Mouse (Mus musculus): Measurements from ENCODE around the gene Ptpdc1. TPM values are rescaled to one million over a fixed set of nuclear protein-coding genes. Genes with fewer than 3 reads are reported as not detected.

Ptpdc1 gene
- total RNA-seq, 4 experiments from 2014 or later, result 2.6 to 3.4 (median 3.0) TPM

DNA sequence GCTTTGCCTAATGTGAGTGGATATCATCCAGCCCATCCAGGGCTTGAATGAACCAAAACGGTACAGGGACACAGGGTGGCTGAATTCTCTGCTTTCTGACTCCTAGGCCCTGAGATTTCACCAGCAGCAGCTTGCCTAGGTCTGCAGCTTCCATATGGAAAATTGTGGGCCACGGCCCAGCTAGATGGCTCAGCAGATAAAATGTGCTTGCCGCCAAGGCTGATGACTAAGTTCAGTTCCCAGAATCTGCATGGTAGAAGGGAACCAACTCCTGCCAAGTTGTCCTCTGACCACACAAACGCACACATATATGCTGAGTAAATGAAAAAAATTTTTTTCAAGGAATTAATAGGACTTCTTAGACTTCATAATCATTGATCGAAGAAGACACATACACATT is 77.2 kb downstream of the Ptpdc1 start:
- DNase-seq (ENCODE audit: low spot score in 2 of 2), result no peak

DNA sequence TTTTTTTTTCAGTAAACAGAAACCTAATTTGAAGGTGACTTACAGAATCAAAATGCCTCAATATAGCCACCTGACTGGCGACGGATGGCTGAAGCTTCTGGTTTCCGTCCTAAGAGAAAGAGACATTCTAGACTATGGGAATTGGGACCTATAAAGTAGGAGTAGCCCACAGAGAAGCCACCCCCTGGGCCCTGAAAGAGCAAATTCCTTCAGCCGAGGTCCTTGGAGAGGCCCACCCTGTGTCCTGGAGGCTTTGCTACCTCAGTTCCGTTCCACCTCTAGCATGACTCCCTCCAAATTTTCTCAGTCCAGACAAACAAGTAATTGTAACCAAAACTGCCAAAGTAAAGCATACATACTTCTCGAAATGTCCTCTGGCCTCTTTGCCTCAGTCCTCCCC is 77.8 kb downstream of the Ptpdc1 start:
- DNase-seq (ENCODE audit: low spot score in 2 of 2), result no peak

DNA sequence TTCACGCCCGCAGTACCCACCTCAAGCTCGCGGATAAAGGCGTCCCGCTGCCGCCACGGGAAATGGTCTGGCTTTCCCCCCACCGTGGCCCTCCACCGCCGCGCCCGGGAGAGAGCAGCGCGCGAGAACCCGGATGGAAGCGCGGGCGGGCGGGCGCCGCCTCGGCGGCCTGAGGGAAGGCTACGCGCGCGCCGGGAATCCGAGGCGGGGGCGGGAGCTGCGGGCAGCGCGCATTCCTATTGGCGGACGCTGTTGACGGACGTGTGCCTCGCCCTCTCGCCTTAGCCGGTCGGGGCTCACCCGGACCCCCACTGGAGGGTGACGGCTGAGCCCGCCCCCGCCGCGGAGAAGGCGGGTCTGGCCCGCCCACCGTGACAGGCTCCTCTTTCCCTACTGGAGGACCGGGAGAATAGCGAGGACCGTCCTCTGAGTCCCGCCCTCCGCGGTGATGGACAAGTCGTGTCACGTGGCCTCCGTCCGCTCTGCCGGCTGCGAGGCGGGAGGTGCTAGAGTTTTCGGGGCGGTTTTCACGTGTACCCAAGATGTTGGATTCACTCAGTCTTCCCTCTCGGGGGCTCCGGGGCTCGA is 79.0 kb downstream of the Ptpdc1 start:
- peak; percentile 100 for DNase-seq (ENCODE audit: low spot score in 2 of 2)

DNA sequence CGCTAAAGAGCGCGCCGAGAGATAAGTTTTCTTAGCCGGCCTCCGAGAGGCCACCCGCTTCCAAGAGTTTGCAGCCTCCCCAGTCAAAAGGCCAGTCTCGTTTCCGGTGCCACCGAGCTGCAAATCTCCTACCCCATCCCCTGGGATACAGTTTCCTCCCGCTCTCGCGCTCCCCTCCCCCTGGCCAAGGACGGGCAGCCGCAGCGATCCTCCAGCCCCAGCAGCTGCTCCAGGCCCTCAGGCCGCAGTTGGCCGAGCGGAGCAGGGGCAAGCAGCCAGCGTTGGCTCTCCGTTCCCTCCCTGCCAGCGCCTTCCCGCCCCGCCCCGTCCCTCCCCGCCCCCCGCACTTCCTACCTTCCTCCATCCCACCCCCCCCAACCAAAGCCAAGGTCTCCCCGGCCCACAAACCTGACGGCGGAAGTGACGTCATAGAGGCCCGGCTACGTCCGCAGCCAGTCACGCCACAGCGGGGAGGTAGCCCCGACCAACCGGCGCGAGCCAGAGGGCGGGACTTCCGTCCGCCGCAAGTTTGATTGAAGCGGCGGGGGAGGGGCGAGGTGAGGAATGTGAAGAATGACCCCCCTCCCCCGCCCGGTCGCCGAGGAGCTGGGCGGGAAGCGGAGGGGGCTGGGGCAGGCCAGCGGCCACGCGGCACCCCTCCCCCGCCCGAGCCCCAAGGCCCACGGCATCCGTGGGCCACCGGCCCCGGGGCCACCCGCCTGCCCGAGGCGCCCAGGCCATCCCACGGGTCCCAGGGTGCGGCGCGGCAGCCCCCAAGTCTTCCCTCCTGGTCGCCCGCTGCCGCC is 79.8 kb downstream of the Ptpdc1 start:
- DNase-seq (ENCODE audit: low spot score in 2 of 2), result peak; percentile 94 to 97

DNA sequence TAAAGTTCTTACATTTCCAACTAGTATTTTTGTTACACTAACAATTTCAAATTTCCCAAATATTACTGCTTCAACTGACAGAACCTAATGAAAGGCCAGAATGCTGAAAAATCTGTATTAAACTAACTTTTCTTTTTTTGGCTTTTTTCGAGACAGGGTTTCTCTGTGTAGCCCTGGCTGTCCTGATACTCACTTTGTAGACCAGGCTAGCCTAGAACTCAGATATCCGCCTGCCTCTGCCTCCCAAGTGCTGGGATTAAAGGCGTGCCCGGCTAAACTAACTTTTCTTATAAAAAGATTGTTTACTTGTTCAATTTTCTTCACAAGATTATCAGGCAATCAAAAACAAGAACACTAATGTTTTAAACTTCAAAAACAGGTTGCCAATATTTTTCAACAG is 80.6 kb downstream of the Ptpdc1 start:
- no peak for DNase-seq (ENCODE audit: low spot score in 2 of 2)

DNA sequence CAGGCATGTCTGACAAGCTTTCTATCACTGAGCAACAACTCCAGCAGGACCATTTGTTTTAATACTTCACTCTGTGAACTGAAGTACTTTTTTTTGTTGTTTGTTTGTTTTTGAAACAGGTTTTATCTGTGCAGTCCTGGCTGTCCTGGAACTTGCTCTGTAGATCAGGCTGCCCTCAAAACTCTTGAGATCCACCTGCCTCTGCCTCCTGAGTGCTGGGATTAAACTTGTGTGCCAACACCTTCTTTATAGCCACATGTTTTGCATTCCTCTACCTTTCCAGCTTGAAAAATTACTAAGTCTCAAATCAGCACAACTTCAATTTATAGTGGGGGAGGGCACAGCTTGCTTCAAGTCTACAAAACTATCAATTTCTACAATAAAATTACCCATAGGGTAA is 81.1 kb downstream of the Ptpdc1 start:
- DNase-seq (ENCODE audit: low spot score in 2 of 2), result no peak

DNA sequence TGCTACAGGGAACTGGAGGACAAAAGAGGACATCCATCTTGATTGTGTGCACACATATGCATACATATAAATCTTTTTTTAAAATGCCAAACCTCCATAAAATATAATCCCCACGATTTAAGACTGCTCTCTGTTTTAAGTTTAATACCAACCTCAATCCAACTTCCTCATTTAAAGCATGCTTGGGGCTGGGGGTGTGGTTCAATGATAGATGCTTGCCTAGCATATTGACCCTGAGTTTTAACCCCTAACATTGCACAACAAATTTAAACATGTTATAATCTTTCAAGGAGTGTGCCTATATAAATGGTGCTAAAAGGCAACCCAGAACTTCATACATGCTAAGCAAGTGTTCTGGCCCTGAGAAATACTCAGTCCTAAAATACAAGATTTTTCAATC is 85.0 kb downstream of the Ptpdc1 start:
- DNase-seq (ENCODE audit: low spot score in 2 of 2), result no peak

DNA sequence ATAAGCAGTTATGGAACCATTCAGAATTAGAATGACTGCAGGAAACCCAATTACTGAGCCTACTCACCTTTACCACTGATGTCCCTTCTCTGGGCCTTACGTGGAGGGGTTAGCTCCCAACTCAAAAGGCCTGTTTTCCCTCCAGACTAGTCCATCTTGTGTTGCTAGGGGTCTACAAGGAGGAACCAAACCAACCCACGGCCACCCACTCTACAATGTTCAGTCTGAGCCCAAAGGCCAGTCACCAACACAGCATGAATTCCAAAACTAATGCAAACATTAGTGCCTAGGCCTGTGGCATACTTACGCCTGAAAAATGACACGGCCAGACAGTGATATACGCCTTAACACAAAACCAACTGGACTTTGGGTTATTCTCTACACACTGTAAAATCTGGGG is 92.0 kb downstream of the Ptpdc1 start:
- no peak for DNase-seq (ENCODE audit: low spot score in 2 of 2)

DNA sequence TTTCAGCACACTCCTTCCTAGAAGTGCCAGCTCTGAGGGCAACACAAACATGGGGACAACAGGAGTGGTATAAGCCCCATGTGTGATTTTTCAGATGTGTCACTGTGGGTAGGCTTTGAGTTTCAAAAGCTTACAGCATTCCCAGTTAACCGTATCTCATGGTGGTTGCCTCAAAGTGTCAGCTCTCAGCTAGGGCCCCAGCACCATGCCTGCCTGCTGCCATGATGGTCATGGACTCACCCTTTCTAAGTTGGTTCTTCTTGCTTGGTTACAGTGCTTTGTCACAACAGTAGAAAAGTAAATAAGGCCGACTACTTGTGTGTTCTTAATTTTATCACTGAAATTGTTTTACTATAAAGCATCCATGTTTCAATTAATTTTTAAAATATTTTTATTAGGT is 94.0 kb downstream of the Ptpdc1 start:
- no peak for DNase-seq (ENCODE audit: low spot score in 2 of 2)

DNA sequence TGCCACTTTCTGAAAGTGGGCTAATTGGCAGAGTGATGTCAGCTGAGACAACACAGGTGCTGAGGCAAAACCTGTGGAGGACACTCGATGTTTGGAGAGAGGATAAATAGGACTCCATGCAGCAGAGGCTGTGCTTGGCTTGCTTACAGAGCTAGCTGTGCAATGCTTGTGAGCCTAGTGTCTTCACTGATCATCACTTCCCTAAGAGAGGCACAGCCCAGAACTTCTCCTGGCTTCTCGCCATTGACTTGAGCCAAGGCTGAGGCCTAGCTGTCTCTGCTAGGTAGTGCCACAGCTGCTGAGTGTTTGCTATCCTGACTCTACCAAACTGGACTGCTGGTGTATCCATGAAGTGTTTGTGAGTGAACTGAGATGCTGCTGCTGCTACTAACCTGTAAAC is 94.8 kb downstream of the Ptpdc1 start:
- peak; percentile 55 to 57 for DNase-seq (ENCODE audit: low spot score in 2 of 2)

DNA sequence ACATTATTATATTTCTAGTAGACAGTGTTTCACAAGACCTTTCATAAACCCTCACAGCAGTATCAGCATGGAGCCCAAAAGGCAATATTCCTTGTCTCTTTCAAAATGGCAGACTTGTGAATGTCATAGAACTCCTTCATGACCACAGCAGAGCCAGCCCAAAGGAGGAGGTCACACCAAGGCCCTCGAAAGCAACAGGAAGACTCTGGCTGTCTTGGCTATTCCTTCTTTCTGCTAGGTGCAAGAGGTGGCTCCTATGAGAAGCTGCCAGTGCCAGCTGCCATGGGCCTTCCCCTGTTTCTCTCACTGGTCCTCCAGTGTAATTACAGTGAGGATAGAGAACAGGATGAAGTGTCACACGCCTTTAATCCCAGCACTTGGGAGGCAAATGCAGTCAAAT is 96.4 kb downstream of the Ptpdc1 start:
- DNase-seq (ENCODE audit: low spot score in 2 of 2), result no peak

DNA sequence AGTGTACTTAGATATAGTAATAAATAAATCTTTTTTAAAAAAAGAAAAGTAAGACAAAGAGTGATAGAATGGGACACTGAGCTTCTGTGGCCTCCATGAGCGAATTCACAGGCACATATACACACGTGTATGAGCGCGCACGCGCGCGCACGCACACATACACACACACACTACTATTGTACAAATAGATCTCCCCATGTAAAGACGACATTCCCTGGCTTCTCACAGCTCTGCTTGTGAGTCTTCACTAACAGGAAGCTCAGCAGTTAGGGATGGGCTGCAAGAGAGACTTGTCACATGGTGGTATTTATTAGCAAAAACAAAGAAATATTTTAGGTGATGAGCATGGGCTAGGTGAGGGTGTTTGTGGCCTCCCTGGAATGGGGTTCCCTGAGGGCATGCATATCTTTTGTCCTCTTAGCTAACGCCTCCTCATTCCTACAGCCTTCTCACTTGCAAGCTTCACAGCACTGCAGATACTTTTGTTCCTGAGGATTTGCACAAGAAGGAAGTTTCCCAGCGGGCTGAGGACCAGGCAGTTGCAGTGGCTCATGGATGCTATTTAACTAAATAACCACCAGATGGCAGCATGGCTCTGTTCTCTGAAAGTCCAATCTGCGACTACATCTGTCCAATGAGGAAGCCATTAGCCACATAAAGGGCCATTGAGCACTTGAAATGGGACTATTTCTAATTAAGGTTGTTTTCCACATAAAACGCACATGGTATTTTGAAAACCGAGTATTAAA is 97.2 kb downstream of the Ptpdc1 start:
- DNase-seq (ENCODE audit: low spot score in 2 of 2), result peak; percentile 21 to 30

Small RNA genes lying within 50 kb of the gene (microRNA-seq; reads per million reads assigned to microRNA genes)
- not detected for gene Gm24111
- 312 reads per million, percentile 68 among the genes with 10 or more reads in this experiment for gene Mirlet7a-1
- gene Mirlet7d, result 80,916 reads per million, percentile 99 among the genes with 10 or more reads in this experiment
- not detected for gene Mirlet7f-1

Other genes starting within 250 kb of the Ptpdc1 start
- 1 to 10 TPM; 3.0 to 3.9 (median 3.7) TPM for gene Zfp169, start 112.2 kb downstream of the Ptpdc1 start, total RNA-seq (2022)
- gene A830005F24Rik, start 112.1 kb downstream of the Ptpdc1 start, total RNA-seq (2022), result under 1 TPM in 1 of 4 experiments, not detected in 3; 0.44 TPM
- gene Barx1, start 37.3 kb upstream of the Ptpdc1 start, total RNA-seq (2022), result not detected
- gene Phf2, start 245.5 kb upstream of the Ptpdc1 start, total RNA-seq (2022), result 10 to 100 TPM; 32.5 to 39.7 (median 36.2) TPM

Data from gastrocnemius, adult 8-10 months (tissue).